Mouse (Mus musculus) hindbrain, embryonic 14.5 days (tissue): ENCODE data around the gene Spi1. TPM values are rescaled to one million over a fixed set of nuclear protein-coding genes. Genes with fewer than 3 reads are reported as not detected.

Source experiments
- ATAC-seq: fragments of 200-750 bp; cut with Nextera tagmentation; 2 replicates; pipeline ENCODE4 v1.8.0; 2017; ENCODE audit warnings: moderate number of reproducible peaks, mild to moderate bottlenecking, moderate TSS enrichment, moderate library complexity; ENCODE audit not compliant: low FRiP score
- DNase-seq: peaks from one replicate; pipeline ENCODE4 v3.0.0-alpha.2; 2015; ENCODE audit warnings: low spot score
- H3K27ac ChIP-seq: fragments of 300-500 bp; sonication (generic); 2 replicates; pipeline ENCODE4 v1.5.1; 2014; ENCODE audit warnings: mild to moderate bottlenecking, moderate library complexity
- H3K27me3 ChIP-seq: fragments of 300-500 bp; sonication (generic); 2 replicates; pipeline ENCODE4 v1.6.1; 2014; ENCODE audit warnings: mild to moderate bottlenecking, low read length, mixed read lengths; ENCODE audit not compliant: control insufficient read depth, insufficient read depth
- H3K36me3 ChIP-seq: fragments of 300-500 bp; sonication (generic); replicated peaks from 2 replicates; pipeline ENCODE4 v1.6.1; 2014; ENCODE audit not compliant: control insufficient read depth, insufficient read depth
- H3K4me1 ChIP-seq: fragments of 300-500 bp; sonication (generic); replicated peaks from 2 replicates; pipeline ENCODE4 v1.6.1; 2014; ENCODE audit warnings: antibody characterized with exemption, low read length, mixed read lengths; ENCODE audit not compliant: control insufficient read depth, insufficient read depth
- H3K4me2 ChIP-seq: fragments of 300-500 bp; sonication (generic); replicated peaks from 2 replicates; pipeline ENCODE4 v1.6.1; 2014; ENCODE audit warnings: mild to moderate bottlenecking, moderate library complexity
- H3K4me3 ChIP-seq: fragments of 300-500 bp; sonication (generic); replicated peaks from 2 replicates; pipeline ENCODE4 v1.5.1; 2014; ENCODE audit warnings: mild to moderate bottlenecking, low read length
- H3K9ac ChIP-seq: fragments of 300-500 bp; sonication (generic); 2 replicates; pipeline ENCODE4 v1.6.1; 2014
- H3K9me3 ChIP-seq: fragments of 300-500 bp; sonication (generic); 2 replicates; pipeline ENCODE4 v1.6.1; 2016; ENCODE audit warnings: low read length; ENCODE audit not compliant: control insufficient read depth
- WGBS: fragments of 180-500 bp; shearing (Covaris S2); extraction: QIAGEN DNeasy Blood & Tissue Kit; methylation state at CpG from one replicate; pipeline ENCODE4 v1.1.7; 2014; 5-methylcytosine and 5-hydroxymethylcytosine counted together
- polyA plus RNA-seq: library from polyadenylated mRNA; unstranded; fragments of >200 nt; fragmentation: Nextera tagmentation; extraction: Ambion mirVana; gene quantifications from 2 replicates; pipeline ENCODE4 v1.2.1, GENCODE M21; 2014

The Spi1 gene
- polyA plus RNA-seq, 1 experiment from 2014 or later: 4.1 TPM

DNA sequence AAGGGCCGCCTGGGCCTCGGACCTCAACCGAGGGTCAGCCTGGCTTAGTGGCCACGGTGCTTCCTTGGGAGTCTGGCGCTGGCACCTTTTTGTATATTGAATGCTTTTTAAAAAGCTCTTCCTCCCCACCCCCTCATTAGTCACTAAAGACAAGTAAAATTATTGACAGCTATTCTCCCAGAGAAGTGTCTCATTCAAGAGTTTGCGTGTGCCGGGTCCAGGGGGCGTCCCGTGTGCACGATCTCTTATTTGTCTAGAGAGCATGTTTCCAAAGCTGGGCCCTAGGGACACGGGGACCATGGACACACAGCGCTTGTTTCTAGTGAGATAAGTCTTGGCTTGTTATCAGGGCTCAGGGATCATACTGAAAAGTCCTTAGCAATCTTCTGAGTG, 33.4 kb downstream of the Spi1 start:
- Histone ChIP-seq H3K4me1 (peaks cover 6% of the 10 kb centered on the region; the same call in 1 of the 2 replicates), H3K36me3 (no peaks in the 10 kb centered on the region), H3K4me3 (peak overlapping the region; percentile 29), H3K4me2 (peak overlapping the region; percentile 62), H3K9me3 (no peaks in the 10 kb centered on the region), H3K27me3 (0 out of 2 replicates have a peak, but pooled peaks cover 4% of the 10 kb centered on the region), H3K9ac (peak overlapping the region; percentile 49), H3K27ac (no peak overlapping the region)
- WGBS: 32% methylated on average over 12 of the region's 12 CpGs
- ATAC-seq: no peak
- DNase-seq: no peak

DNA sequence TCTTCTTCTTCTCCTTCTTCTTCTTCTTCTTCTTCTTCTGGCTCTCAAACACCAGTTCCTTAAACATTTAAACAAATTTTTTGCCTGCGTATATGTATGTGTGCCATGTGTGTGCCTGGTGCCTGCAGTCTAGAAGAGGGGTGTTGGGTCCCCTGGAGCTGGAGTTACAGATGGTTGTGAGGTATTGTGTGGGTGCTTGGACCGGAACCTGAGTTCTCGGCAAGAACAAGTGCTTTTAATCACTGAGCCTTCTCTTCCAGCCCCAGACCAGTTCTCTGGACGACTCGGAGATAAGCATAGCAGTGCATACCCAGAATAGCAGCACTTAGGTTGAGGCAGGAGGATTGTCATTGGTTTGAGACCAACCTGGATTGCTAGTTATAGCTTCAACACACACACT, 34.7 kb downstream of the Spi1 start:
- ATAC-seq: no peak
- 86% methylated on average over 5 of the region's 5 CpGs for WGBS

DNA sequence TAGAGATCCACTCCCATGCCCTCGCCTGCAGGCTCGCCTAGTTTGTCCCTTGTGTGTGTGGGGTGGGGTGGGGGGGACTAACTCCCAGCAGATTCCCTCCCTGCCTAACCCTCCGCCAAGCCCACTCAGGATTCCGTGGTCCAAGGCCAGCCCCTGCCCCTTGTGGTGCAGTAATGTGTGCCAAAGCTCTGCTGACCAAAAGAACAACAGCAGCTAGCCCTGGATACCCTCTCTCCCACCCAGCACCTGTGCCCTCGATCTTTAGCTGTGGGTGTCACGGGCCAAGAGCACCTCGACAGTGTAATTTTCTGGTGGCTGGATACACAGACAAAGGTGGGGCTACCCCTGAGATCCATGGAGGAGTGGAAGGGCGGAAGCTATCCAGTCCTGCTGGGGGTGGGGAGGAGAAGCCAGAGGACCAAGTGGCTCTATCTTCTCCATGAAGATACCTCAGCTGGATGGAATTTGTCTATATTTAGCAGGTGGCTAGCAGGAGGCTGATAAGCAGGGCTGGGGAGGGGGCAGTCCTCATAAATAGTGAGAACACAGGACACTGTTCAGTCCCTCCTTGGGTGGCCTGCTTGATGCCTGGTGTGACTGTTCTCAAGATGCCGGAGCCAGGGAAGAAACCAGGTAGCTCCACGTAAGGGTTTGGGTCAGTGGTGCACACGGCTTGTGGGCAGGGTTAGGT, 35.5 kb downstream of the Spi1 start, which contains the start of gene Mybpc3:
Gene Mybpc3 (plus strand): TSS at position 560 of the 691 bp plus-strand sequence.
- Histone ChIP-seq H3K4me3 (no peak within 1 kb of the TSS), H3K4me1 (peaks cover 6% of the 10 kb centered on the region; the same call in 1 of the 2 replicates), H3K4me2 (no peak within 1 kb of the TSS), H3K9me3 (no peaks in the 10 kb centered on the region), H3K9ac (no peak within 1 kb of the TSS), H3K27ac (no peak within 1 kb of the TSS), H3K27me3 (0 out of 2 replicates have a peak, but pooled peaks cover 4% of the 10 kb centered on the region), H3K36me3 (no peaks in the 10 kb centered on the region)
- DNase-seq (no peak), ATAC-seq (no peak)
- WGBS: 81% methylated on average over 11 of the region's 11 CpGs

More for the DNA sequence above, 34.7 kb downstream of the Spi1 start:
- no peak for DNase-seq
- H3K9ac ChIP-seq: no peak overlapping the region
- H3K4me1 ChIP-seq: peaks cover 6% of the 10 kb centered on the region; the same call in 1 of the 2 replicates
- H3K4me3 ChIP-seq: no peak overlapping the region
- H3K36me3 ChIP-seq: no peaks in the 10 kb centered on the region
- H3K9me3 ChIP-seq: no peaks in the 10 kb centered on the region
- no peak overlapping the region for H3K4me2 ChIP-seq
- no peak overlapping the region for H3K27ac ChIP-seq
- 0 out of 2 replicates have a peak, but pooled peaks cover 4% of the 10 kb centered on the region for H3K27me3 ChIP-seq

DNA sequence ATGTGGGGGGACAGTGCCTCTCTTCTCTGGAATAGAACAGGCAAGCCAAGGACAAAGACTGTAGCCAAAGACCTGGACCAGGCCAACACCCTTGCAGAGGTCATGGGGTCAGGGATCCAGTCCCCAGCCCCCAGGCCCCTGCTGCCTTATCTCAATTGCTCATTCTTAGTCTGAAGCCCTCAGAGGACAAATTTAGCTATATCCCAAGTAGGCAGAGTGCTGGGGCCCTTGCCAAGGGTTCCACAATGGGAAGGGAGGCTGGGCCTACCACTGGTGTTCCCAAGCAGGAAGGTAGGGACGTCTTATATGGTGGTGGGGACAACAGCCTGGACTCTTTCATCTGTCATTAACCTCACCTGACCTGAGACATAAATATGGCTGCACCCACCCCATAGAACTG, 36.5 kb downstream of the Spi1 start:
- Histone ChIP-seq H3K27ac (no peak overlapping the region), H3K9ac (no peak overlapping the region), H3K9me3 (no peaks in the 10 kb centered on the region), H3K4me2 (no peak overlapping the region), H3K4me1 (peaks cover 6% of the 10 kb centered on the region; the same call in 1 of the 2 replicates), H3K4me3 (no peak overlapping the region), H3K36me3 (no peaks in the 10 kb centered on the region), H3K27me3 (0 out of 2 replicates have a peak, but pooled peaks cover 4% of the 10 kb centered on the region)
- no peak for DNase-seq
- 82% methylated on average over 1 of the region's 1 CpGs for WGBS
- no peak for ATAC-seq

DNA sequence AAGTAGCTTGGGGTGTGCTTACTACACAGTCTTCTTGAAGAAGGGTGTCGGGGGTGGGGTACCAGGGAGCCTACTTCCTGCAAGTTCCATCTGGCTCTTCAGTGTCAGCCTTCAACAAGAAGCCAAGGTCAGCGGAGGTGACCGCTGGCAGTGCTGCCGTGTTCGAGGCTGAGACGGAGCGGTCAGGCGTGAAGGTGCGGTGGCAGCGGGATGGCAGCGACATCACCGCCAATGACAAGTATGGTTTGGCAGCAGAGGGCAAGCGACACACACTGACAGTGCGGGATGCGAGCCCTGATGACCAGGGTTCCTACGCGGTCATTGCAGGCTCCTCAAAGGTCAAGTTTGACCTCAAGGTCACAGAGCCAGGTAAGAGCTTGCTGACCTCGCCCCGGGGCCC, 36.9 kb downstream of the Spi1 start:
- 0 out of 2 replicates have a peak, but pooled peaks cover 4% of the 10 kb centered on the region for H3K27me3 ChIP-seq
- H3K9me3 ChIP-seq: no peaks in the 10 kb centered on the region
- H3K27ac ChIP-seq: no peak overlapping the region
- ATAC-seq (no peak), DNase-seq (no peak)
- H3K4me1 ChIP-seq: peaks cover 6% of the 10 kb centered on the region; the same call in 1 of the 2 replicates
- 89% methylated on average over 19 of the region's 19 CpGs for WGBS
- no peak overlapping the region for H3K9ac ChIP-seq
- no peaks in the 10 kb centered on the region for H3K36me3 ChIP-seq
- H3K4me3 ChIP-seq: no peak overlapping the region
- no peak overlapping the region for H3K4me2 ChIP-seq

DNA sequence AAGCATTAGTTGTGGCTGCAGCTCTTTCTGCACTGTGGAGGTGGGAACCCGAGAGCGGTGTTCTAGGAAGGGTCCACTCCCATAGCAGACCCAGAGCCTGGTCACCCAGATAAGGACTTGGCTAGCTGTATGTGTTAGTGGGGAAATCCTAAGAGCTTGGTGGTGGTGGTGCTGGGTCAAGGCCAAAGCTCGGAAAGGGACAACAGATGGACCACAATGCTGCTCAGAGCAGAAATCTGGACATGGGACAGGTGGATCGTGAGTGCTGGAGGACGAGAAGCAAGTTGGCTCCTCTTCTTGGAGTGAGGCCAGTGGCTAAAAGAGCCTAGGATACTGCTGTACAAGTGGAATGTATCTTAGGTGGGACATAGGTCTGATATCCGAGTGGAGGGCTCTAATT, 37.4 kb downstream of the Spi1 start:
- no peak for ATAC-seq
- Histone ChIP-seq H3K9me3 (no peaks in the 10 kb centered on the region), H3K4me3 (no peak overlapping the region), H3K4me2 (no peak overlapping the region), H3K9ac (no peak overlapping the region), H3K4me1 (peaks cover 6% of the 10 kb centered on the region; the same call in 1 of the 2 replicates), H3K27ac (no peak overlapping the region), H3K27me3 (0 out of 2 replicates have a peak, but pooled peaks cover 4% of the 10 kb centered on the region), H3K36me3 (no peaks in the 10 kb centered on the region)
- no peak for DNase-seq
- 91% methylated on average over 6 of the region's 6 CpGs for WGBS

DNA sequence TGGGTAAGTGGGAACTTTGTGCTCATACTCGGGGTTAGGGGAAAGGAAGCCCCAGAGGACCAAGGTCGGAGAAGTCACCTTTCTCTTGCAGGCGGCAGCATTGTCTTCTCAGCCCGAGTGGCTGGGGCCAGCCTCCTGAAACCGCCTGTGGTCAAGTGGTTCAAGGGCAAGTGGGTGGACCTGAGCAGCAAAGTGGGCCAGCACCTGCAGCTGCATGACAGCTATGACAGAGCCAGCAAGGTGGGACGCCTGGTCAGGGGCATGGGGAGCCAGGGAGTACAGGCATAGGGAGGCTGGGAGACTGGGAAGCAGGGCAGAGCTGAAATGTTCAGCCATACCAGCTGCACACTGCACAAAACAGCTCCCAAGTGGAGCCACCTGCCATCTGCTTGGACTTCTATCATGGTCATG, 38.1 kb downstream of the Spi1 start:
- no peak overlapping the region for H3K9ac ChIP-seq

DNA sequence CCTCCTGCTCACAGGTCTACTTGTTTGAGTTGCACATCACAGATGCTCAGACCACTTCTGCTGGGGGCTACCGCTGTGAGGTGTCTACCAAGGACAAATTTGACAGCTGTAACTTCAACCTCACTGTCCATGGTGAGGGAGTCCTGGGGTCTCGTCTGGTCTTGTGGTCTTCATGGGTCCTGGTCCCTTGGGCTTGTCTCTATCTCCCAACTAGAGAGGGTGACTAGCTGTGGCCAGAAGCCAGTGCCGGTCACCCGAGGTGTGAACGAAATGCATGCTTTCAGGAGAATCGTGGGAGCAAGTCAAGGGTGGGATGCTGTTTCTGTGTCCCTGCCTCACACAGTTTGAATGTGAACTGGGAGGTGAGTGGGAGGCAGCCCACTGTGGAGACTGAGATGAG, 38.8 kb downstream of the Spi1 start:
- H3K27ac ChIP-seq: no peak overlapping the region
- no peaks in the 10 kb centered on the region for H3K36me3 ChIP-seq
- WGBS: 84% methylated on average over 6 of the region's 6 CpGs
- no peaks in the 10 kb centered on the region for H3K4me1 ChIP-seq
- H3K4me2 ChIP-seq: no peak overlapping the region
- DNase-seq (no peak), ATAC-seq (no peak)
- no peaks in the 10 kb centered on the region for H3K9me3 ChIP-seq
- H3K27me3 ChIP-seq: no peaks in the 10 kb centered on the region
- H3K4me3 ChIP-seq: no peak overlapping the region
- no peak overlapping the region for H3K9ac ChIP-seq

More for the DNA sequence above, 38.1 kb downstream of the Spi1 start:
- H3K4me1 ChIP-seq: peaks cover 2% of the 10 kb centered on the region; the same call in 1 of the 2 replicates
- H3K36me3 ChIP-seq: no peaks in the 10 kb centered on the region
- ATAC-seq (no peak), DNase-seq (no peak)
- no peak overlapping the region for H3K27ac ChIP-seq
- no peak overlapping the region for H3K4me3 ChIP-seq
- 72% methylated on average over 6 of the region's 6 CpGs for WGBS
- 0 out of 2 replicates have a peak, but pooled peaks cover 2% of the 10 kb centered on the region for H3K27me3 ChIP-seq
- H3K9me3 ChIP-seq: no peaks in the 10 kb centered on the region
- no peak overlapping the region for H3K4me2 ChIP-seq

DNA sequence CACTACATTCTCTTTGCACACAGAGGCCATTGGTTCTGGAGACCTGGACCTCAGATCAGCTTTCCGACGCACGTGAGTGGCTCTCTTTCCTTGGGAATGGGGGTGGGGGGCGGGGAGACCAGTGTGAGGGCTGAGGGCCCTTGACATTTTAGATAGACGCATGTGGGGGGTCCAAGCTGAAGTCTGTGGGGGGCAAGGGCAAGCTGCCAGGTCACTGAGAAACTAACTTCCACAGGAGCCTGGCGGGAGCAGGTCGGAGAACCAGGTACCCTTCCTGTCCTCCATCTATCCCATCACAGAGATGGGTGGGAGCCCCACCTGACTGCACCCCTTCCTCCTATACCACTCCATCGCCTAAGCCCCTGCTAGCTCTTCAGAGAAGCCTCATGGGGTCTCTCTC, 39.3 kb downstream of the Spi1 start:
- H3K36me3 ChIP-seq: no peaks in the 10 kb centered on the region
- no peak overlapping the region for H3K9ac ChIP-seq
- no peaks in the 10 kb centered on the region for H3K27me3 ChIP-seq
- no peaks in the 10 kb centered on the region for H3K9me3 ChIP-seq
- H3K27ac ChIP-seq: no peak overlapping the region
- 67% methylated on average over 8 of the region's 8 CpGs for WGBS
- H3K4me1 ChIP-seq: no peaks in the 10 kb centered on the region
- H3K4me2 ChIP-seq: no peak overlapping the region
- ATAC-seq (no peak), DNase-seq (no peak)
- H3K4me3 ChIP-seq: no peak overlapping the region
